Mouse (Mus musculus) thymus, adult 2 months (tissue): ENCODE results near the gene Pde6b. TPM values are rescaled to one million over a fixed set of nuclear protein-coding genes. Genes with fewer than 3 reads are reported as not detected.

ENCODE experiments used
- DNase-seq: peaks from one replicate; pipeline ENCODE4 v3.0.0; 2021
- H3K27ac ChIP-seq: fragments of 200-500 bp; 2 replicates; pipeline ENCODE4 v1.5.1; 2012; ENCODE audit warnings: low read length, control low read depth; ENCODE audit not compliant: control insufficient read depth, insufficient read depth
- H3K27me3 ChIP-seq: fragments of 200-500 bp; 2 replicates; pipeline ENCODE4 v1.6.1; 2012; ENCODE audit warnings: mild to moderate bottlenecking, low read length, moderate library complexity, mixed read lengths; ENCODE audit not compliant: control insufficient read depth, insufficient read depth
- H3K36me3 ChIP-seq: fragments of 200-500 bp; 2 replicates; pipeline ENCODE4 v1.6.1; 2012; ENCODE audit warnings: mild to moderate bottlenecking, low read length, moderate library complexity; ENCODE audit not compliant: control insufficient read depth, insufficient read depth
- H3K4me1 ChIP-seq: fragments of 200-500 bp; replicated peaks from 2 replicates; pipeline ENCODE4 v1.6.1; 2012; ENCODE audit warnings: low read length; ENCODE audit not compliant: control insufficient read depth, insufficient read depth
- H3K4me3 ChIP-seq: fragments of 200-500 bp; 2 replicates; pipeline ENCODE4 v1.5.1; 2012; ENCODE audit warnings: mild to moderate bottlenecking, low read length, control low read depth, moderate library complexity; ENCODE audit not compliant: control insufficient read depth, insufficient read depth
- CTCF ChIP-seq: fragments of 200-500 bp; IDR thresholded peaks from 2 replicates; pipeline ENCODE4 v1.5.1; 2012; ENCODE audit warnings: mild to moderate bottlenecking, control low read depth, low read length, moderate library complexity, borderline replicate concordance; ENCODE audit not compliant: control insufficient read depth, poor library complexity, insufficient read depth; ENCODE audit errors: extremely low read depth
- POLR2A ChIP-seq: fragments of 200-500 bp; IDR thresholded peaks from 2 replicates; pipeline ENCODE4 v1.6.1; 2012; ENCODE audit warnings: mild to moderate bottlenecking, low read length, control low read depth, moderate library complexity; ENCODE audit not compliant: control insufficient read depth, poor library complexity, insufficient read depth; ENCODE audit errors: extremely low read depth
- WGBS: fragments of 180-500 bp; shearing (Covaris S2); methylation state at CpG from one replicate; pipeline ENCODE4 v1.1.7; 2018; 5-methylcytosine and 5-hydroxymethylcytosine counted together
- polyA plus RNA-seq: library from polyadenylated mRNA; depleted of rRNA; stranded (reverse); fragments of >200 nt; gene quantifications from 2 replicates; pipeline ENCODE4 v1.2.3, GENCODE M21; 2012

The Pde6b gene
- polyA plus RNA-seq, 1 experiment: not detected

- no peak for DNase-seq
- TF ChIP-seq CTCF: no peak
- no peak for TF ChIP-seq POLR2A
- H3K27me3 ChIP-seq: no peaks in the 10 kb centered on the region
- H3K4me1 ChIP-seq: no peaks in the 10 kb centered on the region
- no peak overlapping the region for H3K4me3 ChIP-seq
- H3K27ac ChIP-seq: no peak overlapping the region
- 70% methylated on average over 4 of the region's 4 CpGs for WGBS
- H3K36me3 ChIP-seq: no peaks in the 10 kb centered on the region
Measured at GRCm38 (mm10) chr5:108386449-108386848, 1.7 kb upstream of the Pde6b start.

GRCm38 (mm10) chr5:108389744-108390143 lies 1.6 kb downstream of the Pde6b start:
- Histone ChIP-seq H3K4me3 (no peak overlapping the region), H3K36me3 (no peaks in the 10 kb centered on the region), H3K27ac (no peak overlapping the region), H3K4me1 (no peaks in the 10 kb centered on the region), H3K27me3 (no peaks in the 10 kb centered on the region)
- 86% methylated on average over 3 of the region's 3 CpGs for WGBS
- DNase-seq: no peak
- no peak for TF ChIP-seq CTCF
- no peak for TF ChIP-seq POLR2A

- TF ChIP-seq POLR2A (no peak), CTCF (no peak)
- 0 out of 2 replicates have a peak, but pooled peaks cover 3% of the 10 kb centered on the region for H3K4me1 ChIP-seq
- DNase-seq: no peak
- H3K4me3 ChIP-seq: no peak overlapping the region
- H3K36me3 ChIP-seq: no peaks in the 10 kb centered on the region
- no peak overlapping the region for H3K27ac ChIP-seq
- H3K27me3 ChIP-seq: no peaks in the 10 kb centered on the region; the same call in 1 of the 2 replicates
- 62% methylated on average over 4 of the region's 4 CpGs for WGBS
Measured at GRCm38 (mm10) chr5:108403453-108403852, 15.3 kb downstream of the Pde6b start.

GRCm38 (mm10) chr5:108405460-108405859 lies 17.3 kb downstream of the Pde6b start:
- no peak for DNase-seq
- Histone ChIP-seq H3K27ac (no peak overlapping the region), H3K36me3 (no peaks in the 10 kb centered on the region), H3K27me3 (no peaks in the 10 kb centered on the region), H3K4me1 (0 out of 2 replicates have a peak, but pooled peaks cover 3% of the 10 kb centered on the region), H3K4me3 (no peak overlapping the region)
- TF ChIP-seq CTCF: no peak
- 4% methylated on average over 1 of the region's 1 CpGs for WGBS

- H3K4me1 ChIP-seq: 0 out of 2 replicates have a peak, but pooled peaks cover 3% of the 10 kb centered on the region
- H3K27me3 ChIP-seq: no peaks in the 10 kb centered on the region
- H3K36me3 ChIP-seq: no peaks in the 10 kb centered on the region
- no peak for DNase-seq
- 89% methylated on average over 2 of the region's 2 CpGs for WGBS
- no peak for TF ChIP-seq POLR2A
- TF ChIP-seq CTCF: no peak
- H3K27ac ChIP-seq: no peak overlapping the region
- H3K4me3 ChIP-seq: no peak overlapping the region
Measured at GRCm38 (mm10) chr5:108406977-108407376, 18.8 kb downstream of the Pde6b start.

- Histone ChIP-seq H3K36me3 (no peaks in the 10 kb centered on the region), H3K27ac (no peak overlapping the region), H3K27me3 (no peaks in the 10 kb centered on the region), H3K4me3 (no peak overlapping the region), H3K4me1 (no peaks in the 10 kb centered on the region)
- no peak for DNase-seq
- no peak for TF ChIP-seq POLR2A
- no peak for TF ChIP-seq CTCF
- whole genome bisulfite sequencing: 53% methylated on average over 2 of the region's 2 CpGs
Measured at GRCm38 (mm10) chr5:108414711-108415110, 26.5 kb downstream of the Pde6b start.

- TF ChIP-seq CTCF (no peak), POLR2A (no peak)
- Histone ChIP-seq H3K4me1 (no peaks in the 10 kb centered on the region), H3K27ac (no peak overlapping the region), H3K36me3 (no peaks in the 10 kb centered on the region), H3K27me3 (no peaks in the 10 kb centered on the region), H3K4me3 (no peak overlapping the region)
- 69% methylated on average over 3 of the region's 3 CpGs for WGBS
- no peak for DNase-seq
Measured at GRCm38 (mm10) chr5:108422741-108423140, 34.5 kb downstream of the Pde6b start.
